Mouse (Mus musculus): ENCODE data around the gene Gm21964. TPM values are rescaled to one million over a fixed set of nuclear protein-coding genes. Genes with fewer than 3 reads are reported as not detected.

Gene Gm21964
- polyA plus RNA-seq, 1 experiment: not detected

- H3K9me3 ChIP-seq (replicated peaks; ENCODE audit: control insufficient read depth, insufficient read depth, low read length, poor library complexity, severe bottlenecking): peaks cover 12% of the 10 kb centered on the region
- H3K27ac ChIP-seq (ENCODE audit: insufficient read depth, low read length): no peak overlapping the region
- no peaks in the 10 kb centered on the region for H3K4me1 ChIP-seq (ENCODE audit: control insufficient read depth, insufficient read depth, low read length)
- H3K27me3 ChIP-seq (ENCODE audit: control insufficient read depth, insufficient read depth, low read length, poor library complexity, severe bottlenecking): no peaks in the 10 kb centered on the region
- H3K4me3 ChIP-seq (ENCODE audit: low read depth, low read length): no peak overlapping the region
- H3K9ac ChIP-seq (ENCODE audit: low read depth, poor library complexity, severe bottlenecking): no peak overlapping the region
- TF ChIP-seq CTCF (IDR thresholded peaks at IDR 0.05; ENCODE audit: low read depth, low read length) (no peak), EP300 (IDR thresholded peaks at IDR 0.05; ENCODE audit: insufficient read depth, low read depth, low read length) (no peak), POLR2A (IDR thresholded peaks at IDR 0.05; ENCODE audit: insufficient read depth, low read length) (no peak)
- H3K36me3 ChIP-seq (ENCODE audit: control insufficient read depth, insufficient read depth, low read length, poor library complexity, severe bottlenecking): peaks cover 10% of the 10 kb centered on the region
Measured at GRCm38 (mm10) chr8:110091869-110092268, 9.1 kb upstream of the Gm21964 start.

- Histone ChIP-seq H3K4me3 (ENCODE audit: low read depth, low read length) (no peak overlapping the region), H3K27ac (ENCODE audit: insufficient read depth, low read length) (no peak overlapping the region), H3K27me3 (ENCODE audit: control insufficient read depth, insufficient read depth, low read length, poor library complexity, severe bottlenecking) (no peaks in the 10 kb centered on the region), H3K9ac (ENCODE audit: low read depth, poor library complexity, severe bottlenecking) (no peak overlapping the region), H3K4me1 (ENCODE audit: control insufficient read depth, insufficient read depth, low read length) (no peaks in the 10 kb centered on the region), H3K36me3 (ENCODE audit: control insufficient read depth, insufficient read depth, low read length, poor library complexity, severe bottlenecking) (no peaks in the 10 kb centered on the region), H3K9me3 (replicated peaks; ENCODE audit: control insufficient read depth, insufficient read depth, low read length, poor library complexity, severe bottlenecking) (no peaks in the 10 kb centered on the region)
- no peak for TF ChIP-seq POLR2A (IDR thresholded peaks at IDR 0.05; ENCODE audit: insufficient read depth, low read length)
- no peak for TF ChIP-seq CTCF (IDR thresholded peaks at IDR 0.05; ENCODE audit: low read depth, low read length)
- no peak for TF ChIP-seq EP300 (IDR thresholded peaks at IDR 0.05; ENCODE audit: insufficient read depth, low read depth, low read length)
Measured at GRCm38 (mm10) chr8:110101676-110102075, 669 bp downstream of the Gm21964 start.

GRCm38 (mm10) chr8:110102653-110103052 is 1.6 kb downstream of the Gm21964 start, which contains the start of gene Gm17720:
Gene Gm17720, minus strand, starts transcription at chr8:110102753.
- H3K36me3 ChIP-seq (ENCODE audit: control insufficient read depth, insufficient read depth, low read length, poor library complexity, severe bottlenecking): no peaks in the 10 kb centered on the region
- no peak within 1 kb of the TSS for H3K27ac ChIP-seq (ENCODE audit: insufficient read depth, low read length)
- no peak within 1 kb of the TSS for H3K4me3 ChIP-seq (ENCODE audit: low read depth, low read length)
- H3K4me1 ChIP-seq (ENCODE audit: control insufficient read depth, insufficient read depth, low read length): no peaks in the 10 kb centered on the region
- no peaks in the 10 kb centered on the region for H3K9me3 ChIP-seq (replicated peaks; ENCODE audit: control insufficient read depth, insufficient read depth, low read length, poor library complexity, severe bottlenecking)
- no peak within 1 kb of the TSS for H3K9ac ChIP-seq (ENCODE audit: low read depth, poor library complexity, severe bottlenecking)
- TF ChIP-seq POLR2A (IDR thresholded peaks at IDR 0.05; ENCODE audit: insufficient read depth, low read length) (no peak), CTCF (IDR thresholded peaks at IDR 0.05; ENCODE audit: low read depth, low read length) (no peak), EP300 (IDR thresholded peaks at IDR 0.05; ENCODE audit: insufficient read depth, low read depth, low read length) (no peak)
- no peaks in the 10 kb centered on the region for H3K27me3 ChIP-seq (ENCODE audit: control insufficient read depth, insufficient read depth, low read length, poor library complexity, severe bottlenecking)

DNA sequence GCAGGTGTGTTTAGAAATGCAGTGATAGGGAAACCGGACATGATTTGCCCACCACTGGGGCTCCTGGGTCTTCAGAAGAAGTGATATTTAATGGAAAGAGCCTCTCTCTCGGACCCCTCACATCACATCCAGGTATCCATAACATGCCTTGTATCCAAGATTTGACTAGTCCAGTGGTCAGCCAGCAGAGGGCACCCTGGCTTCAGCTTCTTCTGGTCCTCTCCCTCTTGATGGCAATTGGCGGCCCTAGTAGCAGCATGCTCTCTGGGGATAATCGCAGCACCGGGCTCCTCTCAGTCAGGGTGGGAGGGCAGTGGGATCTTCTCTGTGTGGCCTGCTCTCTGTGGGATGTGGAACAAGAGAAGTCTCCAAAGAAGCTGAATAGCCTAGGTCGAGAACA is 18.7 kb downstream of the Gm21964 start:
- Histone ChIP-seq H3K9ac (ENCODE audit: low read depth, poor library complexity, severe bottlenecking) (no peak overlapping the region), H3K4me1 (ENCODE audit: control insufficient read depth, insufficient read depth, low read length) (no peaks in the 10 kb centered on the region), H3K27me3 (ENCODE audit: control insufficient read depth, insufficient read depth, low read length, poor library complexity, severe bottlenecking) (no peaks in the 10 kb centered on the region), H3K9me3 (replicated peaks; ENCODE audit: control insufficient read depth, insufficient read depth, low read length, poor library complexity, severe bottlenecking) (no peaks in the 10 kb centered on the region), H3K27ac (ENCODE audit: insufficient read depth, low read length) (no peak overlapping the region), H3K4me3 (ENCODE audit: low read depth, low read length) (no peak overlapping the region), H3K36me3 (ENCODE audit: control insufficient read depth, insufficient read depth, low read length, poor library complexity, severe bottlenecking) (no peaks in the 10 kb centered on the region)
- no peak for TF ChIP-seq POLR2A (IDR thresholded peaks at IDR 0.05; ENCODE audit: insufficient read depth, low read length)
- TF ChIP-seq CTCF (IDR thresholded peaks at IDR 0.05; ENCODE audit: low read depth, low read length): peak; percentile 76
- no peak for TF ChIP-seq EP300 (IDR thresholded peaks at IDR 0.05; ENCODE audit: insufficient read depth, low read depth, low read length)

DNA sequence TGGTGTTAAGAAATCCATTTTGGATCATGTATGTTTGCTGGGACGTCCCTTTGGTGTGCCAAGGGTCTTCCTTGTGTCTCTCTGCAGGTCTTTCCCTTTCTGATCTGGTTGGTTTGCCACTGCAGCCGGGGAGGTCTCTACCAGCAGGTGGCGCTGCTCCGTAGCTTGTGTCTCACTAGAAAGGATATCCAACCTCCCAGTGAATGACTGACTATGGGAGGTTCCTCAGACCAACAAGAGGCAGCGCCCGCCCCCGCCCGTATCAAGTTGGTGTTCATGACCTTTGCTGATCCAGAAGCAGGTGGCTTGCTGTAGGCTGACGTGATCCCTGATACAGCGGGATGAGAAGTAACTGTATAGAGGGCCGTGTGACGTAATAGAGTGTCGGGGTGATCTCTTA is 29.5 kb downstream of the Gm21964 start:
- Histone ChIP-seq H3K36me3 (ENCODE audit: control insufficient read depth, insufficient read depth, low read length, poor library complexity, severe bottlenecking) (no peaks in the 10 kb centered on the region), H3K9me3 (replicated peaks; ENCODE audit: control insufficient read depth, insufficient read depth, low read length, poor library complexity, severe bottlenecking) (no peaks in the 10 kb centered on the region), H3K27me3 (ENCODE audit: control insufficient read depth, insufficient read depth, low read length, poor library complexity, severe bottlenecking) (no peaks in the 10 kb centered on the region), H3K27ac (ENCODE audit: insufficient read depth, low read length) (no peak overlapping the region), H3K4me3 (ENCODE audit: low read depth, low read length) (no peak overlapping the region), H3K9ac (ENCODE audit: low read depth, poor library complexity, severe bottlenecking) (no peak overlapping the region), H3K4me1 (ENCODE audit: control insufficient read depth, insufficient read depth, low read length) (no peaks in the 10 kb centered on the region)
- peak; percentile 91 for TF ChIP-seq CTCF (IDR thresholded peaks at IDR 0.05; ENCODE audit: low read depth, low read length)
- TF ChIP-seq EP300 (IDR thresholded peaks at IDR 0.05; ENCODE audit: insufficient read depth, low read depth, low read length): no peak
- no peak for TF ChIP-seq POLR2A (IDR thresholded peaks at IDR 0.05; ENCODE audit: insufficient read depth, low read length)

DNA sequence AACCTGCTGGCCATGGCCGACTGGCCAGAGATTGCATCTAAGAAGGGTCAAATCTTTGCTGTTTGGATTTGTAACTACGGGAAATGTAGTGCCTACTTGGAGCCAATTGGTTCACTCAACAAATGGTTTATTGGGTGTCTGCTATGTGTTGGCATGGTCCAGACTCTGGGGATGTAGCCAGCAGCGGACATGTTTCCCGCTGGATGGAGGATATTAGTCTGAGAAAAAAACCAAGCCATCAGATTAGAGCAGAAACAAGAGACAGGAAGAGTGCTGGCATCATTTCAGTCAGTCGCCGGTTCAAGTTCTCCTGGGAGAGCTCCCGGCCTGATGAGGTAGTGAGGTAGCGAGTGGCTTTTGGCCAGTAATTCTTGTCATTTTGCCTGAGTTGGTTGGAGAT is 33.2 kb downstream of the Gm21964 start:
- no peaks in the 10 kb centered on the region for H3K4me1 ChIP-seq (ENCODE audit: control insufficient read depth, insufficient read depth, low read length)
- no peak overlapping the region for H3K4me3 ChIP-seq (ENCODE audit: low read depth, low read length)
- no peak overlapping the region for H3K27ac ChIP-seq (ENCODE audit: insufficient read depth, low read length)
- H3K27me3 ChIP-seq (ENCODE audit: control insufficient read depth, insufficient read depth, low read length, poor library complexity, severe bottlenecking): no peaks in the 10 kb centered on the region
- no peak overlapping the region for H3K9ac ChIP-seq (ENCODE audit: low read depth, poor library complexity, severe bottlenecking)
- H3K9me3 ChIP-seq (replicated peaks; ENCODE audit: control insufficient read depth, insufficient read depth, low read length, poor library complexity, severe bottlenecking): no peaks in the 10 kb centered on the region
- no peaks in the 10 kb centered on the region for H3K36me3 ChIP-seq (ENCODE audit: control insufficient read depth, insufficient read depth, low read length, poor library complexity, severe bottlenecking)
- no peak for TF ChIP-seq CTCF (IDR thresholded peaks at IDR 0.05; ENCODE audit: low read depth, low read length)
- TF ChIP-seq EP300 (IDR thresholded peaks at IDR 0.05; ENCODE audit: insufficient read depth, low read depth, low read length): no peak
- no peak for TF ChIP-seq POLR2A (IDR thresholded peaks at IDR 0.05; ENCODE audit: insufficient read depth, low read length)

Measured in ES-Bruce4 (cell line).